Mouse (Mus musculus): Measurements from ENCODE around the gene Klrb1c. TPM values are rescaled to one million over a fixed set of nuclear protein-coding genes. Genes with fewer than 3 reads are reported as not detected.
"Not testable (repeated sequence)": the region's sequence is repeated elsewhere in the genome, so short reads cannot be mapped to it uniquely, and the experiment has no call there.

Klrb1c gene
- total RNA-seq, 2 experiments from 2014 or later: 0.37 to 0.96 TPM

DNA sequence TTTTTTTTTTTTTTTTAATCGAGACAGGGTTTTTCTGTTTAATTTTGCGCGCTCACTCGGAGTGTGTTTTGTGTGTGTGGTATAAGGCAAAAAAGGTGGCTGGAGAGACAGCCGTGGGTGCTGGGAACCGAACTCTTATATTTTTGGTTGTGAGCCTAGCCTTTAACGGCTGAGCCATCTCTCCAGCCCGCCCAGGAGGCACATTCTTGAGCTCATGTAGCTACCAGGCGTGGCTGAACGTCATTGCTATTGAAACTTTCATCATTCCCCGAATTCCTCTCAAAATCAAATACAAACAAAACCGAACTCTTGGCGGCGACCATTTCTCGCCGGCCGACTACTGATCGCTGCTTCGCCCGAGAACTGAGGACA lies 9.7 kb upstream of the Klrb1c start:
- peak; percentile 15 for ATAC-seq (replicated peaks; ENCODE audit: poor library complexity)

DNA sequence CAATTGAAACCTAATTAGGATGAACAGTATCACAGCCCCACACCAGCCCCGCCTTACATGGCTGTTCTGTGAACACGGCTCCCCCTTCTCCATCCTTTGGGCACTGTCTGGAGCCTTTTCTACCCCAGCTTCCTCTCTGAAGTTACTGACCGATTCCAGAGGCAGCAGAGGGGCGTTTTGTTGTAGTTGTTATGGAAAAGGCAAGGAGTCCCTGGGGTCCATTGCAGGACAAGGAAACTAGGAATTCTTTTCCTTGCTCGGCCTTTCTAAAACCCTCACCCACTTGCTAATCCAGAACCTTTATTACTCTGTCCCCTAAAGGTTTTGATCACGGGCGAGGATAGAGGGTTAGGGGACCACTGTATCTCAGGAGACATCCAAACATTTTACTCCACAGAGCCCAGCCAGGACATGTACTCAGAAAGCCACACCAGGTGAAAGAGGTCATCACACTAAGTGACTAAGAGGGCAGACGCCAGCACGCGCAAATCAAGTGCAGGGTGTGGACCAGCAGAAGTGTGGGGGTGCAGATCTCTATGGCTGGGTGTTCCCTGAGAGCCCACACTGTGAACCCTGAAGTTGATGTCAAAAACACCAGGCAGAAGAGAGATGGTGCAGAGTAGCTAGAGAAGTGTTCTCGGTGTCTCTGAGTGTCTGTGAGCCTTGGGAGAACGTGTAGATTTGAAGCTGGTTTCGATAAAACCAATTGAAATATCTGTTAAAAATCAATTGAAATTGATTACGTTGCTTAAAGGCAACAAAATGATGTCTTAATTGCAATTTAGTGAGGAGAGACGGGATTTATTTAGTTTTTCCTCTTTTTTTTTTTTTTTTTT lies 9.1 kb upstream of the Klrb1c start:
- peak; percentile 9; the same call in 1 of the 2 replicates for ATAC-seq (replicated peaks; ENCODE audit: poor library complexity)

DNA sequence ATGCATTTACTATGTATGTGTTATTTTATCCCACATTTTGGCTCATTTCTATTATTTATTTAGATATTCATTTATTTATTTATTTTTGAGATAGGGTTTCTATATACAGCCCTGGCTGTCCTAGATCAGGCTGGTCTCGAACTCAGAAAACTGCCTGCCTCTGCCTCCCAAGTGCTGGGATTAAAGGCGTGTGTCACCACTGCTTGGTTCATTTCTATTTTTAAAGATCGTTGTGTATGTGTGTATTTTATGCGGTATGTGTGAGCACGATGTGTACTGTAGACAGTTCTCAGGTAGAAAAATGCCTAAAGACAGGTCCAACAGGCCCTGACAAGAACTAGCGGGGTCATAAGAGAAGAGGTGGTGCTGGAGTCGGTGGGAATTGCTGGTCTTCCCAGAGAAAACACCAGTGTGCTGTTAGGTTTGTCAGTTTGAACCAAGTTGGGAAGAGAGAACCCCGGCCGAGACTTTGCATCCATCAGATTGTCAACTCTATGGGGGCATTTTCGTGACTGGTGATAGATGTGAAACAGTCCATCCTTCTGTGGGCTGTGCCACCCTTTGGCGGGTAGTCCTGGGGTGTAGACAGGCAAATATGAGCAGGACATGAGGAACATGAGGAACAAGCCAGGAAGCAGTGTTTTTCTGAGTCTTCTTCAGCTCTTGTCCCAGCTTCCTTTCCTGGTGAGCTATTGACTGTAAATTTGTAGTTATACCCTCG lies 8.3 kb upstream of the Klrb1c start:
- no peak for ATAC-seq (replicated peaks; ENCODE audit: poor library complexity)

DNA sequence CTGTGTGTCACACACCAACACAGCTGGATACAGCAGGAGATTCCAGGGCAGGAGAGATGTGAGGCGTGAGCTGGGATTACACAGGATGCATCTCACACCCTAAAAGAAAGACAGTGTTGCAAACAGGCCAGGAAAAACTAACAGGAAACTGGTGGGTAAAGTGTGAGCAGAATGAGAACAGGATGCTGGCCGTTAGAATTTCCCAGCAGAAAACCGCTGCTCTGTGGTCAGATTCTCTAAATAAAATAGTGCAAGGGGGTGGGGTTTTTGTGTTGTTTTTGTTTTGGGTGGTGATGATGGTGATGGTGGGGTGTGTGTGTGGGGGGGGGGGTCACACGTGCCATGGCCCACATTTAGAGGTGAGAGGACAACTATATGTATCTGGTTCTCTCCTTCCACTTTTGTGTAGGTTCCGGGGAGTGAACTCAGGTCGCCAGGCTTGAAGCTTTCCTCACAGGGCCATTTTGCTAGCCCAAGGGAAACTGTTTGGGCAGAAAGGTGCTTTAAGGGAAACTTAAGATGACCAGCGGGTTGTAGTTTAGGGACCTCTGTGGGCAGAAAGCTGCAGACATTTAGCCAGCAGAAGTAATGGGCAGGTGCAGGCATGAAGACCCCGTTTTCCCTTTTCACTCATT lies 7.4 kb upstream of the Klrb1c start:
- ATAC-seq (replicated peaks; ENCODE audit: poor library complexity): peak; percentile 16

DNA sequence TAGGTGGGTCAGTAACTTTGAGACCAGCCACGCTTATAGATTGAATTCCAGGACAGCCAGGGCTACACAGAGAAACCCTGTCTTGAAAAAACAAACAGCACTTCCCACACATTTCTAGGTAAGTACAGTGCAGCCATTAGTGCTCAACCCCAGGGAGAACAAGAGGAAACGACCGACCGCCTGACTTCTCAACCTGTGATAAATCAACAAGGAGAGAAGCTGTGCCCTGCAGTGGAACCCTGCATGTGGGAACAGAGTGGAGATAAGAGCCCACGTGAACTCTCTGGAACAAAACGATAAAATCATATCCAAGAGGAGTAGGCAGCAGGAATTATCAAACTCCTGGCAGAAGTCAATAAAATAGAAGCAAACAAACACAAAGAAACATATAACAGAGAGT lies 4.7 kb upstream of the Klrb1c start:
- no peak for ATAC-seq (replicated peaks; ENCODE audit: poor library complexity)

GRCm38 (mm10) chr6:128790491-128790994 lies 1.5 kb upstream of the Klrb1c start:
- ATAC-seq (replicated peaks; ENCODE audit: poor library complexity): not testable (repeated sequence)

- peak; percentile 35 for ATAC-seq (replicated peaks; ENCODE audit: poor library complexity)
Measured at GRCm38 (mm10) chr6:128788517-128788916, 498 bp downstream of the Klrb1c start.

DNA sequence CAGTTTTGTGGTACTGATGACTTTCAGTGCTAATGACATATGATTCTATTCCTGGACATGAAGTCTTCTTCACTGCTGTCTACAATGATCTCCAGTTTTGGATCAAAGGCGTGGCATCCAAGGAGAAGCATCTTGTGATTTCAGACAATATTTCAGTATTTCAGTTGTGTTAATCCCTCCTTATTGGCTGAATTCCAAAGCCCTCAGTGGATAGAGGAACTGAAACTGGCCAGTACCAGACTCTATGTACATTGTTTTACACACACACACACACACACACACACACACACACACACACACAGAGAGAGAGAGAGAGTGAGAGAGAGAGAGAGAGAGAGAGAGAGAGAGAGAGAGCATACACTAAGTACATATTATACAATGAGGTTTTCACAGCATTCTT lies 2.6 kb downstream of the Klrb1c start:
- peak; percentile 60 for ATAC-seq (replicated peaks; ENCODE audit: poor library complexity)

DNA sequence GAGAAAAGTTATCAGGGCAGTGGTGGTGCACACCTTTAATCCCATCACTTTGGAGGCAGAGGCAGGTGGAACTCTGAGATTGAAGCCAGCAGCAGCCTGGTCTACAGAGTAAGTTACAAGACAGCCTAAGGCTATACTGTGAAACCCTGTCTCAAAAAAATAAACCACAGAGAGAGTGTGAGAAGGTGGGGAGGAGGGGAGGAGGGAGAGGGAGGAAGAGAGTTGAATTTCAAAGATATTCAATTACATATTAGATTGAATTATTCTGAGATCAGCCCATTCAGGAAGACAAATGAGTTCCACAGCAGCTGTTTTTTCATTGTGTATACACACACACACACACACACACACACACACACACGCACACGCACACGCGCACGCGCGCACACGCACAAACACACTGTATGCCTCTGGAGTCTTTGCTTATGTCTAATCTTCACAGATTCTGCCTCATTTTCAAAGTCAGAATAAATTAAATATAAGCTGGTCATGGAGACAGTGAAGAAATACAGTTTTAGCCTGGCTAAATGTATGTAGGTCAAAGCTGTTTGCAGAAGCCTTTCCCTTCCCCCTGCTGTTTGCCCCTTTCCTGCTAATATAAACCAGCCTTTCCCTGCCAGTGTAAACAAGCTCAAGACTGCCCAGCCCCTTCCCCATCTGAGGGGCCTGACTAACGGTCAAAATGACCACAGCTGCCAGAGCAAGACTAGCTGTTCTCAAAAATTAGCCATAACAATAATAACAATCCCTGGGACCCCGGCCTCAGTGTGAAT lies 19.3 kb downstream of the Klrb1c start:
- ATAC-seq (replicated peaks; ENCODE audit: poor library complexity): no peak

DNA sequence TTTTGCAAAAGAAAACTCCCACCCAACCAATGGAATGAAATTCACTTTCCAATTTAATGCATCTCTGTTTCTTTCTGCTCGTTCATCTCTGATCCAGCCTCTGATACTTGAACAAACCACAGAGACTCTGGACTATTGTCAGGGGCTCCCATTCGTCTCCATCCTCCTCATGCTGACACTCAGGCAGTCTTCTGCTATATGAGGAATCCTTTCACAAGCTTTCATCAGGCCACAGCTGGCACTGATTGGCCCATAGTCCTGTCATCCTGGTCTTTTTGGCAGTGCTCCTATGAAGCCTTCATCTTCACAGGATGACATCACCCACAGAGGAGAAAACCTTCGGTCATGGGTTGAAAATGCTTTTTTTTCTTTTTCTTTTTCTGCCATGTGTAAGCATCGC lies 21.0 kb downstream of the Klrb1c start:
- ATAC-seq (replicated peaks; ENCODE audit: poor library complexity): no peak

- ATAC-seq (replicated peaks; ENCODE audit: poor library complexity): peak; percentile 71
Measured at GRCm38 (mm10) chr6:128766486-128767254, 22.3 kb downstream of the Klrb1c start.

DNA sequence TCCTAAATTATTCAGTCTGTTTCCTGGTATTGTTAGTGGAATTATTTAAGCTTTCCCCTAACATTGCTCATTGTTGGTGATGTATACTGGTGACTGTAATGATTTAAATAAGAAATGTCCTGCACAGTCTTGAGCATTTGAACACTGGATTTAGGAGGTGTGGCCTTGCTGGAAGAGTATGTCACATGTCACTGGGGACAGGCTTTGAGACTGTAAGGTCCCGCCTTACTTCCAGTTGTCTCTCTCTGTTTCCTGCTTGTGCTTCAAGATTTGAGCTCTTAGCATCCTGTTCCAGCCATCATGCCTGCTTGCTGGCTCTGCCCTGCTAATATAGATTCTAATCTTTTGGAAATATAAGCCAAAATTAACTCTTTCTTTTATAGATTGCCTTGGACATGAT lies 23.8 kb downstream of the Klrb1c start:
- ATAC-seq (replicated peaks; ENCODE audit: poor library complexity): no peak

DNA sequence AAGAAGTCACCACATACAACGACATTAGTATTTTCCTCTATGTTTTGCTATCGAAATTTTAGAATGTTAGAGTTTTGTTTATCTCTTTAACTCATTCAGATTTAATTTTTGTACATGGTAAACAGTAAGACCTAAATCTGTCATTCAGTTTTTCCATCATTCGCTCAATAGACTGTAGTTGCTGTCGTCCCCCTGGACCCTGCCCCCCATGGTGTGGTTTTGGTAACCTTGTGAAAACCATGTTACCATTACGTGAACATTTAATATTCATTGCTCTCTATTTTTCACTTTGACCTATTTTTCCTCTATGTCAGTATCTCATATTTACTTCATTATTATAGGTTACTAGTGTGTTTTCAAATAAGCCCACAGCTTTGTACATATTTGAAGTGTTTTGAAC lies 24.4 kb downstream of the Klrb1c start:
- no peak for ATAC-seq (replicated peaks; ENCODE audit: poor library complexity)

DNA sequence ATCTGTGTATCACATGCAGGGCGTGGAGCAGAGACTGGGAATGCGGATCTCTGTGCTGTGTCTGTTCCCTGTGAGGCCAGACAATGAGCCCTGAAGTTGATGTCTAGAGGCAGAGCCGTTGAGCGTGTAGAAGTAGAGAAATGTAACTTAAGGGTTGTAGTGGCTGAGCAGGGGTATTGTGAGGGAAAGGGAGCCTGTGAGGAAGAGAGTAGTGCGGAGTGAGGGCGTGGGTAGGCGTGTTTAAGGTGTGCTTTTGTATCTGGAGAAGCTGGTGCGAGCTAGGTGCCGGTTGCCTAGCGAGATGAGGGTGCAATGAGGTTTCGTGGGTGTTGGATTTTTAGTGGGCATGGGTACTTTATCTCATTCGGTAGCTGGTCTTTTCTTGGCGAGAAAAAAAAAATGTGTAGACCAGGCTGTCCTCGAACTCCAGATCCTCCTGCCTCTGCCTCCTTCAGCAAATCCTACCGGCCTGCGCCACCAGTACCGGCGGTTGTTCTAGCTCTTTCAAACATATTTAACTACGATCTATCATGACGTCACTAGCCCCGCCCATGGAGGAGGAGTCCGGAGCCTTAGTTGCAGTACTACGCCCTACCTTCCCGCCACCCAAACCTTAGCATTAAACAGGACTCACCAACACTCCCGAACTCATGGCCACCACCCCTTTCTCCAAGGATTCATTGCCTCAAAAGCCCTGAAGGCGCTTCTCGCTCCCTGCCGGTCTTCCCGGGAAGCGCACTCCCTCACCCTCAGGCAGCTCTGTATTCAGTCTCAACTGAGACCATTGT lies 25.1 kb downstream of the Klrb1c start:
- ATAC-seq (replicated peaks; ENCODE audit: poor library complexity): peak; percentile 64

DNA sequence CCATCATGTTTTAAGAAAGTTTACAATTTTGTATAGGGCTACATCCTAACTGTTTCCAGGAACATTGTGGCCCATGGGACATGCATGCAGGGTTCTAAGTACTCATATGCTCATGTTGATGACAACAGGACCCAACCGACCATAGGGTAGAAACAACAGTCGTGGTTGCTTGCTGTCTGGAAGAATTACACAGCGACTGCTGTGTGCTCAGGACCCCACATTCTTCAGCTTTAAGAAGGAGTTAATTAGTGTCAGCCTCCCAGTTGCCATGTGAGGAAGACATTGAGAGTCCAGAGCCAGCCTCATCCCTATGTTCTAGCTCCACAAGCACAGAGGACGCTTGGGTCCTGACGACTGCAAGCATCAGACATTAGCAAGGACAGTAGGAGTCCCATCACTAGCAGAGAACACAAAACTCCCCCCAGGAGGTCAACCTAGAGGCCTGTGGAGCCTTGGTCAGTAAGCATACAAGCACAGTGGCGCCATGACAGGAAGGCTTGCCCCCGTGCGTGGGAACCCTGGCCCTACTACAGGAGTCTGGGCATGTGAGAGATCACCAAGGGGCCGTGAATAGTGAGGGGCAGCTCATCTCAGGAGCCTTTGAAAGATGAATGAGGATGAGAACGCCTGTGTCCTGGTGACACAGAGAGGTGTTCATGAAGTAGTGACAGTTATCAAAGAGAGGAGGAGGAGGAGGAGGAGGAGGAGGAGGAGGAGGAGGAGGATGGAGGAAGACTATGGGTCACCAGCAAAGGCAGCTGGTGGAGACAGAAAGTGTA lies 25.9 kb downstream of the Klrb1c start:
- ATAC-seq (replicated peaks; ENCODE audit: poor library complexity): not testable (repeated sequence)

- no peak for ATAC-seq (replicated peaks; ENCODE audit: poor library complexity)
Measured at GRCm38 (mm10) chr6:128761144-128761540, 27.9 kb downstream of the Klrb1c start.

DNA sequence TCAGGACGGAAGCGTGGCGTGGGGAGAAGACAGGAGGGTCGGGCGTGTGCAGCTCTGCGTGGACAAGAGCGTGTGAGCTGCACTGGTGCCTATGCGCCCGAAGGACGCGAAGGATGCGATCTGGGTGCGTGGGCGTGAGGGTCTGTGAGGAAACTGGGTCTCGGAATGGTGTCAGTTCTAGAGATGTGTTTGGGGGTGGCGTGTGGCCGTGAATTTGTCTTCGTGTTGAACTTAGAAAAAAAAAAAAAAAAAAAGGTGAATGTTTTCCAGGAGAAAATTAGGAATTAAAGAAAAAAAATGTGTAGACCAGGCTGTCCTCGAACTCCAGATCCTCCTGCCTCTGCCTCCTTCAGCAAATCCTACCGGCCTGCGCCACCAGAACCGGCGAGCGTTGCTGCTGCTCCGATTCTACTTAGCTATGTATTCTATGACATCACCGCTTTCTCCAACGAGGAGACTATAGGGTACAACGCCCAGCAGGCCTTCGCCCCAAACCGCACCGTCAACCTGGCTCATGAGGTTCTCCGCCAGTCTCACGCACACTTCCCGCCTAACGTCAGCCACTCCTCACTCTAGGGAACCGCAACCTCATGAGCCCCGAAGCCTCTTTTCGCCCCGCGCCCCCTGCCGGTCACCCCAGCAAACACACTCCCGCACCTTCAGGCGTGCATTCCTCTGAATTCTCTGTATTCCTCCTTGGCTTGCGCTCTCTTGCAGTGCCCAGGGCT lies 28.4 kb downstream of the Klrb1c start:
- ATAC-seq (replicated peaks; ENCODE audit: poor library complexity): peak; percentile 67

DNA sequence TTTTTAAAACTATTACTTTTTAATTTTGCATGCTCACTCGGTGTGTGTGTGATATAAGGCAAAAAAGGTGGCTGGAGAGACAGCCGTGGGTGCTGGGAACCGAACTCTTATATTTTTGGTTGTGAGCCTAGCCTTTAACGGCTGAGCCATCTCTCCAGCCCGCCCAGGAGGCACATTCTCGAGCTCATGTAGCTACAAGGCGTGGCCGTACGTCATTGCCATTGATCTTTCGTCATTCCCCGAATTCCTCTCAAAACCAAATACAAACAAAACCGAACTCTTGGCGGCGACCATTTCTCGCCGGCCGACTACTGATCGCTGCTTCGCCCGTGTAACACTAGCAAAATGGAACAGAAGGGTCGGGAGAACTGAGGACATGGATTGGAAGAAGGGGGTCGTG lies 29.0 kb downstream of the Klrb1c start:
- ATAC-seq (replicated peaks; ENCODE audit: poor library complexity): peak; percentile 47
